Mouse (Mus musculus) forebrain, postnatal 0 days (tissue): ENCODE data around the gene Ero1lb. TPM values are rescaled to one million over a fixed set of nuclear protein-coding genes. Genes with fewer than 3 reads are reported as not detected.

ENCODE experiments used
- ATAC-seq: fragments of 200-750 bp; cut with Nextera tagmentation; 2 replicates; pipeline ENCODE4 v1.8.0; 2017; ENCODE audit warnings: mild to moderate bottlenecking, moderate library complexity
- DNase-seq: peaks from one replicate; pipeline ENCODE4 v3.0.0-alpha.2; 2015
- H3K27ac ChIP-seq: fragments of 300-500 bp; sonication (generic); 2 replicates; pipeline ENCODE4 v1.5.1; 2014; ENCODE audit warnings: low read depth, mild to moderate bottlenecking, antibody characterized with exemption, low read length, moderate library complexity, mixed read lengths
- H3K27me3 ChIP-seq: fragments of 300-500 bp; sonication (generic); 2 replicates; pipeline ENCODE4 v1.6.1; 2014; ENCODE audit warnings: mild to moderate bottlenecking, low read length, mixed read lengths; ENCODE audit not compliant: insufficient read depth
- H3K36me3 ChIP-seq: fragments of 300-500 bp; sonication (generic); 2 replicates; pipeline ENCODE4 v1.6.1; 2014; ENCODE audit warnings: mild to moderate bottlenecking, moderate library complexity; ENCODE audit not compliant: insufficient read depth
- H3K4me1 ChIP-seq: fragments of 300-500 bp; sonication (generic); 2 replicates; pipeline ENCODE4 v1.6.1; 2014; ENCODE audit warnings: antibody characterized with exemption; ENCODE audit not compliant: insufficient read depth
- H3K4me2 ChIP-seq: fragments of 300-500 bp; sonication (generic); 2 replicates; pipeline ENCODE4 v1.6.1; 2014; ENCODE audit warnings: low read depth, mild to moderate bottlenecking, moderate library complexity
- H3K4me3 ChIP-seq: fragments of 300-500 bp; sonication (generic); 2 replicates; pipeline ENCODE4 v1.5.1; 2014; ENCODE audit warnings: low read depth, low read length, mixed read lengths
- H3K9ac ChIP-seq: fragments of 300-500 bp; sonication (generic); 2 replicates; pipeline ENCODE4 v1.6.1; 2014; ENCODE audit warnings: mild to moderate bottlenecking
- H3K9me3 ChIP-seq: fragments of 300-500 bp; sonication (generic); 2 replicates; pipeline ENCODE4 v1.6.1; 2016; ENCODE audit warnings: low read length
- CTCF ChIP-seq: sonication (generic); IDR thresholded peaks from 2 replicates; pipeline ENCODE4 v1.5.1; 2016; ENCODE audit warnings: antibody characterized with exemption, control low read depth, low read depth
- WGBS: fragments of 180-500 bp; shearing (Covaris S2); extraction: QIAGEN DNeasy Blood & Tissue Kit; methylation state at CpG from one replicate; pipeline ENCODE4 v1.1.7; 2014; 5-methylcytosine and 5-hydroxymethylcytosine counted together
- polyA plus RNA-seq: library from polyadenylated mRNA; unstranded; fragments of >200 nt; fragmentation: Nextera tagmentation; extraction: Ambion mirVana; gene quantifications from 2 replicates; pipeline ENCODE4 v1.2.1, GENCODE M21; 2015
- total RNA-seq: library from RNA; depleted of rRNA; stranded (reverse); fragments of >200 nt; gene quantifications from 2 replicates; pipeline ENCODE4 v1.2.3, GENCODE M21; 2014

Ero1lb gene
- total and polyA plus RNA-seq, 2 experiments from 2014 or later, result 7.2 to 9.2 TPM

GRCm38 (mm10) chr13:12559462-12560120 lies 6.1 kb upstream of the Ero1lb start:
- TF ChIP-seq CTCF, result no peak
- H3K4me3 ChIP-seq, result no peak overlapping the region
- H3K27me3 ChIP-seq, result no peaks in the 10 kb centered on the region
- no peak overlapping the region for H3K9ac ChIP-seq
- no peak for DNase-seq
- ATAC-seq, result no peak
- WGBS, result 16% methylated on average over 6 of the region's 6 CpGs
- H3K4me2 ChIP-seq, result no peak overlapping the region
- H3K9me3 ChIP-seq, result no peaks in the 10 kb centered on the region
- no peaks in the 10 kb centered on the region for H3K4me1 ChIP-seq
- no peaks in the 10 kb centered on the region for H3K36me3 ChIP-seq
- no peak overlapping the region for H3K27ac ChIP-seq

- WGBS, result 77% methylated on average over 2 of the region's 2 CpGs
- DNase-seq (no peak), ATAC-seq (no peak)
- H3K4me2 ChIP-seq, result no peak overlapping the region
- H3K4me1 ChIP-seq, result peaks cover 4% of the 10 kb centered on the region; the same call in 1 of the 2 replicates
- H3K9ac ChIP-seq, result no peak overlapping the region
- no peaks in the 10 kb centered on the region for H3K9me3 ChIP-seq
- no peaks in the 10 kb centered on the region for H3K27me3 ChIP-seq
- no peak for TF ChIP-seq CTCF
- H3K27ac ChIP-seq, result no peak overlapping the region
- no peaks in the 10 kb centered on the region for H3K36me3 ChIP-seq
- H3K4me3 ChIP-seq, result no peak overlapping the region
Measured at GRCm38 (mm10) chr13:12561729-12562128, 3.9 kb upstream of the Ero1lb start.

GRCm38 (mm10) chr13:12562256-12562655 lies 3.4 kb upstream of the Ero1lb start:
- Histone ChIP-seq H3K9me3 (no peaks in the 10 kb centered on the region), H3K4me3 (no peak overlapping the region), H3K9ac (no peak overlapping the region), H3K27ac (no peak overlapping the region), H3K4me1 (peaks cover 8% of the 10 kb centered on the region; the same call in 1 of the 2 replicates), H3K27me3 (no peaks in the 10 kb centered on the region), H3K36me3 (no peaks in the 10 kb centered on the region), H3K4me2 (no peak overlapping the region)
- TF ChIP-seq CTCF, result no peak
- ATAC-seq (no peak), DNase-seq (no peak)
- 84% methylated on average over 4 of the region's 4 CpGs for WGBS

GRCm38 (mm10) chr13:12567936-12568335 lies 2.3 kb downstream of the Ero1lb start:
- H3K4me3 ChIP-seq, result no peak overlapping the region
- H3K27ac ChIP-seq, result no peak overlapping the region
- H3K27me3 ChIP-seq, result no peaks in the 10 kb centered on the region
- no peak overlapping the region for H3K4me2 ChIP-seq
- WGBS, result 88% methylated on average over 1 of the region's 1 CpGs
- ATAC-seq, result no peak
- H3K4me1 ChIP-seq, result peaks cover 8% of the 10 kb centered on the region; the same call in 1 of the 2 replicates
- no peaks in the 10 kb centered on the region for H3K36me3 ChIP-seq
- no peaks in the 10 kb centered on the region for H3K9me3 ChIP-seq
- no peak for TF ChIP-seq CTCF
- H3K9ac ChIP-seq, result no peak overlapping the region
- DNase-seq, result no peak

GRCm38 (mm10) chr13:12568597-12569469 lies 3.2 kb downstream of the Ero1lb start:
- ATAC-seq, result no peak
- H3K27me3 ChIP-seq, result no peaks in the 10 kb centered on the region
- no peak for TF ChIP-seq CTCF
- no peaks in the 10 kb centered on the region for H3K9me3 ChIP-seq
- no peak overlapping the region for H3K4me3 ChIP-seq
- no peaks in the 10 kb centered on the region for H3K36me3 ChIP-seq
- DNase-seq, result no peak
- H3K4me1 ChIP-seq, result peaks cover 8% of the 10 kb centered on the region; the same call in 1 of the 2 replicates
- H3K4me2 ChIP-seq, result no peak overlapping the region
- 74% methylated on average over 9 of the region's 9 CpGs for WGBS
- H3K9ac ChIP-seq, result no peak overlapping the region
- H3K27ac ChIP-seq, result no peak overlapping the region

- no peaks in the 10 kb centered on the region for H3K36me3 ChIP-seq
- ATAC-seq (no peak), DNase-seq (no peak)
- H3K4me1 ChIP-seq, result peaks cover 8% of the 10 kb centered on the region; the same call in 1 of the 2 replicates
- no peak overlapping the region for H3K27ac ChIP-seq
- no peak overlapping the region for H3K4me3 ChIP-seq
- 42% methylated on average over 7 of the region's 7 CpGs for WGBS
- no peaks in the 10 kb centered on the region for H3K27me3 ChIP-seq
- no peak overlapping the region for H3K4me2 ChIP-seq
- no peak for TF ChIP-seq CTCF
- H3K9me3 ChIP-seq, result no peaks in the 10 kb centered on the region
- no peak overlapping the region for H3K9ac ChIP-seq
Measured at GRCm38 (mm10) chr13:12569741-12570140, 4.1 kb downstream of the Ero1lb start.

GRCm38 (mm10) chr13:12574979-12575536 lies 9.4 kb downstream of the Ero1lb start:
- WGBS, result 93% methylated on average over 9 of the region's 9 CpGs

More at GRCm38 (mm10) chr13:12574979-12575536, 9.4 kb downstream of the Ero1lb start:
- no peaks in the 10 kb centered on the region for H3K27me3 ChIP-seq
- H3K4me2 ChIP-seq, result no peak overlapping the region
- ATAC-seq (no peak), DNase-seq (no peak)
- no peak overlapping the region for H3K4me3 ChIP-seq
- no peaks in the 10 kb centered on the region for H3K9me3 ChIP-seq
- H3K4me1 ChIP-seq, result no peaks in the 10 kb centered on the region
- H3K36me3 ChIP-seq, result no peaks in the 10 kb centered on the region; the same call in 1 of the 2 replicates
- no peak overlapping the region for H3K9ac ChIP-seq
- no peak overlapping the region for H3K27ac ChIP-seq
- no peak for TF ChIP-seq CTCF
